Mouse (Mus musculus) spleen, adult 2 months (tissue): ENCODE measurements around the gene Arf3.

Source experiments
- CTCF ChIP-seq: fragments of 200-500 bp; IDR thresholded peaks from 2 replicates; pipeline ENCODE4 v1.5.1; 2011; ENCODE audit warnings: mild to moderate bottlenecking, inconsistent platforms; ENCODE audit not compliant: insufficient read depth, insufficient read length, insufficient replicate concordance; ENCODE audit errors: extremely low read depth
- POLR2A ChIP-seq: fragments of 200-500 bp; IDR thresholded peaks from 2 replicates; pipeline ENCODE4 v1.6.1; 2011; ENCODE audit warnings: low read depth, low read length, inconsistent platforms

- TF ChIP-seq POLR2A, result no peak
- no peak for TF ChIP-seq CTCF
These were observed 73.3 kb downstream of the Arf3 start for GRCm38 (mm10) chr15:98689682-98690081.
